Mouse (Mus musculus) cerebellum, adult 18-20 months (tissue): ENCODE results near the gene Nxf7.
"Not testable (repeated sequence)": the region's sequence is repeated elsewhere in the genome, so short reads cannot be mapped to it uniquely, and the experiment has no call there.

Experiments used
- DNase-seq, 2 experiments: peaks; one replicate each; pipeline ENCODE4 v3.0.0; 2021

The Nxf7 gene

GRCm38 (mm10) chrX:135598677-135599076 is at the start of gene Nxf7:
TSS of gene Nxf7 (minus strand) at chrX:135598777.
- no peak for DNase-seq

- no peak for DNase-seq
These were observed 29.0 kb upstream of the Nxf7 start, which contains the start of gene Prame for GRCm38 (mm10) chrX:135627605-135628004. TSS of gene Prame (minus strand) at chrX:135627705.

GRCm38 (mm10) chrX:135601298-135602029 is 2.9 kb upstream of the Nxf7 start:
- peak; percentile 13 to 33 for DNase-seq

- DNase-seq = no peak
These were observed 481 bp downstream of the Nxf7 start for GRCm38 (mm10) chrX:135598096-135598495.

- DNase-seq = no peak
These were observed 22.2 kb downstream of the Nxf7 start for GRCm38 (mm10) chrX:135576412-135576811.

GRCm38 (mm10) chrX:135574958-135575628 is 23.5 kb downstream of the Nxf7 start:
- DNase-seq = not testable (repeated sequence)

- DNase-seq = not testable (repeated sequence)
These were observed 24.2 kb downstream of the Nxf7 start for GRCm38 (mm10) chrX:135574261-135574957.

GRCm38 (mm10) chrX:135569467-135569866 is 29.1 kb downstream of the Nxf7 start:
- peak; percentile 52 to 70 for DNase-seq

- DNase-seq = not testable (repeated sequence)
These were observed 33.6 kb downstream of the Nxf7 start for GRCm38 (mm10) chrX:135564934-135565333.

- no peak for DNase-seq
These were observed 35.7 kb downstream of the Nxf7 start for GRCm38 (mm10) chrX:135562841-135563240.

GRCm38 (mm10) chrX:135561693-135562092 is 36.9 kb downstream of the Nxf7 start:
- not testable (repeated sequence) for DNase-seq

GRCm38 (mm10) chrX:135560933-135561332 is 37.6 kb downstream of the Nxf7 start:
- DNase-seq = peak; percentile 29 to 51

GRCm38 (mm10) chrX:135559665-135560064 is 38.9 kb downstream of the Nxf7 start:
- DNase-seq = peak; percentile 17 to 35
